Mouse (Mus musculus) midbrain, embryonic 13.5 days (tissue): ENCODE data around the gene Ndufa3. TPM values are rescaled to one million over a fixed set of nuclear protein-coding genes. Genes with fewer than 3 reads are reported as not detected.
"Not testable (repeated sequence)": the region's sequence is repeated elsewhere in the genome, so short reads cannot be mapped to it uniquely, and the experiment has no call there.

Source experiments
- ATAC-seq: fragments of 200-750 bp; cut with Nextera tagmentation; 2 replicates; pipeline ENCODE4 v1.8.0; 2017; ENCODE audit warnings: mild to moderate bottlenecking, moderate TSS enrichment, moderate library complexity
- H3K27ac ChIP-seq: fragments of 300-500 bp; sonication (generic); 2 replicates; pipeline ENCODE4 v1.5.1; 2015; ENCODE audit warnings: inconsistent platforms, mild to moderate bottlenecking, moderate library complexity
- H3K27me3 ChIP-seq: fragments of 300-500 bp; sonication (generic); 2 replicates; pipeline ENCODE4 v1.6.1; 2015; ENCODE audit warnings: mild to moderate bottlenecking, inconsistent platforms
- H3K36me3 ChIP-seq: fragments of 300-500 bp; sonication (generic); 2 replicates; pipeline ENCODE4 v1.6.1; 2015; ENCODE audit warnings: mild to moderate bottlenecking, inconsistent platforms
- H3K4me1 ChIP-seq: fragments of 300-500 bp; sonication (generic); replicated peaks from 2 replicates; pipeline ENCODE4 v1.6.1; 2015; ENCODE audit warnings: inconsistent platforms
- H3K4me2 ChIP-seq: fragments of 300-500 bp; sonication (generic); replicated peaks from 2 replicates; pipeline ENCODE4 v1.6.1; 2015; ENCODE audit warnings: moderate library complexity, mild to moderate bottlenecking, inconsistent platforms
- H3K4me3 ChIP-seq: fragments of 300-500 bp; sonication (generic); replicated peaks from 2 replicates; pipeline ENCODE4 v1.5.1; 2015; ENCODE audit warnings: mild to moderate bottlenecking, inconsistent platforms
- H3K9ac ChIP-seq: fragments of 300-500 bp; sonication (generic); replicated peaks from 2 replicates; pipeline ENCODE4 v1.6.1; 2015; ENCODE audit warnings: mild to moderate bottlenecking, inconsistent platforms
- H3K9me3 ChIP-seq: fragments of 300-500 bp; sonication (generic); 2 replicates; pipeline ENCODE4 v1.6.1; 2016; ENCODE audit warnings: mild to moderate bottlenecking, inconsistent platforms
- WGBS: fragments of 180-500 bp; shearing (Covaris S2); methylation state at CpG from one replicate; pipeline ENCODE4 v1.1.7; 2015; 5-methylcytosine and 5-hydroxymethylcytosine counted together
- polyA plus RNA-seq: library from polyadenylated mRNA; unstranded; fragments of >200 nt; fragmentation: Nextera tagmentation; extraction: Ambion mirVana; gene quantifications from 2 replicates; pipeline ENCODE4 v1.2.1, GENCODE M21; 2015

The Ndufa3 gene
- polyA plus RNA-seq: 440 and 458 TPM in 2 replicates

- peak; percentile 98 for ATAC-seq
- H3K27ac ChIP-seq: peak within 1 kb of the TSS; percentile 59
Measured at GRCm38 (mm10) chr7:3617242-3617995, at the start of gene Ndufa3. Gene Ndufa3, plus strand, starts transcription at chr7:3617373.

DNA sequence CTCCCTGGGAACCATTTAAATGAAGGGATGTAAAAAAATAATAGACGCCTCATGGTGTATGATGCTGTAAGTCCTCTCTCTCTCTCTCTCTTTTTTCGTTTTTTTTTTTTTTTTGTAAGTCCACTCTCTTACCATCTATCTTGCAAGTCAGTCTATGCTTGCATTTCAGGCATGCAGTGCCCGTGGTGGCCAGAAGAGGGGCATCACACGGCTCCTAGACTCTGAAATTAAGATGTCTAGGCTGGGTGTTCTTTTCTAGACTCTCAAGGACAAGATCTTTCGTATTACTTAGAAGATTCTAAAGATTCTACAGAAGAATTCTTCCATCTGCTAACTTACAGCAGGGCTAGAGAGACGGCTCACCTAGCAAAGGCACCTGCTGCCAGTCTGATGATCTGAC is 47.4 kb upstream of the Ndufa3 start:
- Histone ChIP-seq H3K36me3 (no peaks in the 10 kb centered on the region), H3K4me3 (no peak overlapping the region)

More at GRCm38 (mm10) chr7:3617242-3617995, at the start of gene Ndufa3:
- Histone ChIP-seq H3K4me1 (peaks cover 12% of the 10 kb centered on the region), H3K36me3 (peaks cover 30% of the 10 kb centered on the region), H3K27me3 (no peaks in the 10 kb centered on the region), H3K9me3 (no peaks in the 10 kb centered on the region), H3K9ac (peak within 1 kb of the TSS; percentile 88), H3K4me3 (peak within 1 kb of the TSS; percentile 82), H3K4me2 (peak within 1 kb of the TSS; percentile 88)
- under 1% methylated on average over 32 of the region's 32 CpGs for whole genome bisulfite sequencing

GRCm38 (mm10) chr7:3570580-3570979 is 46.6 kb upstream of the Ndufa3 start:
- ATAC-seq, H3K4me3 ChIP-seq, H3K27ac ChIP-seq, H3K9me3 ChIP-seq, H3K4me1 ChIP-seq, H3K27me3 ChIP-seq, H3K4me2 ChIP-seq, H3K36me3 ChIP-seq, H3K9ac ChIP-seq: not testable (repeated sequence)
- WGBS: 88% methylated on average over 3 of the region's 3 CpGs

More for the DNA sequence above, 47.4 kb upstream of the Ndufa3 start:
- Histone ChIP-seq H3K27ac (no peak overlapping the region), H3K9ac (no peak overlapping the region), H3K9me3 (no peaks in the 10 kb centered on the region), H3K4me1 (no peaks in the 10 kb centered on the region), H3K4me2 (no peak overlapping the region), H3K27me3 (no peaks in the 10 kb centered on the region)
- no peak for ATAC-seq
- 66% methylated on average over 6 of the region's 6 CpGs for WGBS

- Histone ChIP-seq H3K4me2 (no peak overlapping the region), H3K4me3 (no peak overlapping the region), H3K4me1 (no peaks in the 10 kb centered on the region), H3K9me3 (no peaks in the 10 kb centered on the region), H3K27me3 (no peaks in the 10 kb centered on the region), H3K9ac (no peak overlapping the region), H3K27ac (no peak overlapping the region), H3K36me3 (no peaks in the 10 kb centered on the region)
- ATAC-seq: no peak
- WGBS: 89% methylated on average over 1 of the region's 1 CpGs
Measured at GRCm38 (mm10) chr7:3571847-3572246, 45.3 kb upstream of the Ndufa3 start.

- Histone ChIP-seq H3K4me2 (no peak overlapping the region), H3K4me3 (no peak overlapping the region), H3K27me3 (no peaks in the 10 kb centered on the region), H3K27ac (no peak overlapping the region), H3K4me1 (no peaks in the 10 kb centered on the region), H3K9me3 (no peaks in the 10 kb centered on the region), H3K9ac (no peak overlapping the region), H3K36me3 (no peaks in the 10 kb centered on the region)
- WGBS: 68% methylated on average over 5 of the region's 5 CpGs
- no peak for ATAC-seq
Measured at GRCm38 (mm10) chr7:3574216-3574615, 43.0 kb upstream of the Ndufa3 start.

- H3K4me3 ChIP-seq: no peak overlapping the region
- no peaks in the 10 kb centered on the region for H3K36me3 ChIP-seq
- no peak overlapping the region for H3K27ac ChIP-seq
- H3K9ac ChIP-seq: no peak overlapping the region
- H3K4me2 ChIP-seq: no peak overlapping the region
- ATAC-seq: no peak
- 82% methylated on average over 5 of the region's 5 CpGs for WGBS
- H3K27me3 ChIP-seq: no peaks in the 10 kb centered on the region
- no peaks in the 10 kb centered on the region for H3K9me3 ChIP-seq
- no peaks in the 10 kb centered on the region for H3K4me1 ChIP-seq
Measured at GRCm38 (mm10) chr7:3576354-3577124, 40.6 kb upstream of the Ndufa3 start.

DNA sequence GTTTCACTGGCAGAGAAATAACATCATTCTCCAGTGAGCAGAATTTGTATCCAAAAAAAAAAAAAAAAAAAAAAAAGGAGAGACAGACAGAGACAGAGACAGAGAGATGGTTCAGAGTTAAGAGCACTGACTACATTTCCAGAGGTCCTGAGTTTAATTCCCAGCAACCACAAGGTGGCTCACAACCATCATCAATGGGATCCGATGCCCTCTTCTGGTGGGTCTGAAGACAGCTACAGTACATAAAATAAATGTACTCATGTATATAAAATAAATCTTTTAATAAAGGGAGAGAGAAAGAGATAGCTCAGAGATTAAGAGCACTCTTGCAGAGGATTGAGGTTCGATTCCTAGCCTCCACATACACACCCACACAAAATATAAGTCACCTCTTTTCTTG is 39.0 kb upstream of the Ndufa3 start:
- no peaks in the 10 kb centered on the region for H3K27me3 ChIP-seq
- H3K4me2 ChIP-seq: no peak overlapping the region
- H3K9ac ChIP-seq: no peak overlapping the region
- ATAC-seq: no peak
- no peaks in the 10 kb centered on the region for H3K4me1 ChIP-seq
- H3K4me3 ChIP-seq: no peak overlapping the region
- no peaks in the 10 kb centered on the region for H3K36me3 ChIP-seq
- WGBS: 86% methylated on average over 2 of the region's 2 CpGs
- H3K9me3 ChIP-seq: no peaks in the 10 kb centered on the region
- H3K27ac ChIP-seq: no peak overlapping the region

DNA sequence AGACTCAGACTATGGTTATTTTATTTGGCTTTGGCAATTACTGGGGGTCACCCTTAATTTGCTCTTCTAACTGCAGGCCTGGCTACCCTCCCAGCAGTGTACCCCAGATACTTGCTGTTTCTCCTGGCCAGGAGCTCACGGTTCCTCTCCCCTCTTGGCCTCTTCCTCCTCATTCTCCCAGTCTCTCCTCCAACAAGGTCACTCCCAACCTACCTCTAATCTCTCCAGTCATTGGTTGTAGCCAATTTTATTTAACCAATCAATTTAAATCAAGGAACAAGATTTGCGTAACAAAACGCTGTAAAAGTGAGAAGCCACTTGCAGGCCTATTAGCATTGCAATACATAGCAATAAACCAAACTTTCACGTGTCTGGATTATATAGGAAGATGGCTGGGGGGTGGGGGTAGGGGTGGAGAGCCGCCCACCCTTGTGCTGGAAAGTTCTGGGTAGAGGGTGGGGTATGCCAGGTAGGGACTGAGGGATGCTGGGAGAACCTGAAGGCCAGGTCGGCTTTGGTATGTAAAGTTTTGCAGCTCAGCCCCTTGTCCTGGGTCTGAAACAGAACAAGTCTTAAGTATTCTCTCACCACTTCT is 38.1 kb upstream of the Ndufa3 start:
- H3K4me3 ChIP-seq: no peak overlapping the region
- no peaks in the 10 kb centered on the region for H3K4me1 ChIP-seq
- no peak overlapping the region for H3K4me2 ChIP-seq
- H3K27ac ChIP-seq: no peak overlapping the region
- H3K9ac ChIP-seq: no peak overlapping the region
- no peaks in the 10 kb centered on the region for H3K36me3 ChIP-seq
- no peaks in the 10 kb centered on the region for H3K9me3 ChIP-seq
- H3K27me3 ChIP-seq: no peaks in the 10 kb centered on the region
- no peak for ATAC-seq
- WGBS: 69% methylated on average over 6 of the region's 6 CpGs

- H3K27me3 ChIP-seq: no peaks in the 10 kb centered on the region
- H3K4me2 ChIP-seq: no peak overlapping the region
- 77% methylated on average over 2 of the region's 2 CpGs for WGBS
- H3K36me3 ChIP-seq: no peaks in the 10 kb centered on the region
- H3K4me3 ChIP-seq: no peak overlapping the region
- no peaks in the 10 kb centered on the region for H3K9me3 ChIP-seq
- ATAC-seq: no peak
- no peak overlapping the region for H3K27ac ChIP-seq
- no peaks in the 10 kb centered on the region for H3K4me1 ChIP-seq
- H3K9ac ChIP-seq: no peak overlapping the region
Measured at GRCm38 (mm10) chr7:3580029-3580428, 37.1 kb upstream of the Ndufa3 start.

GRCm38 (mm10) chr7:3585763-3586162 is 31.4 kb upstream of the Ndufa3 start:
- Histone ChIP-seq H3K27ac (no peak overlapping the region), H3K36me3 (no peaks in the 10 kb centered on the region), H3K4me3 (no peak overlapping the region), H3K4me1 (peaks cover 6% of the 10 kb centered on the region; the same call in 1 of the 2 replicates), H3K27me3 (no peaks in the 10 kb centered on the region), H3K4me2 (no peak overlapping the region), H3K9me3 (no peaks in the 10 kb centered on the region), H3K9ac (no peak overlapping the region)
- ATAC-seq: no peak
- 24% methylated on average over 6 of the region's 6 CpGs for WGBS

- WGBS: 2% methylated on average over 5 of the region's 5 CpGs
- no peaks in the 10 kb centered on the region for H3K27me3 ChIP-seq
- no peaks in the 10 kb centered on the region for H3K36me3 ChIP-seq
- no peak overlapping the region for H3K4me2 ChIP-seq
- no peak overlapping the region for H3K4me3 ChIP-seq
- H3K4me1 ChIP-seq: peaks cover 6% of the 10 kb centered on the region; the same call in 1 of the 2 replicates
- H3K9ac ChIP-seq: no peak overlapping the region
- no peaks in the 10 kb centered on the region for H3K9me3 ChIP-seq
- ATAC-seq: no peak
- H3K27ac ChIP-seq: no peak overlapping the region
Measured at GRCm38 (mm10) chr7:3586255-3586654, 30.9 kb upstream of the Ndufa3 start.

DNA sequence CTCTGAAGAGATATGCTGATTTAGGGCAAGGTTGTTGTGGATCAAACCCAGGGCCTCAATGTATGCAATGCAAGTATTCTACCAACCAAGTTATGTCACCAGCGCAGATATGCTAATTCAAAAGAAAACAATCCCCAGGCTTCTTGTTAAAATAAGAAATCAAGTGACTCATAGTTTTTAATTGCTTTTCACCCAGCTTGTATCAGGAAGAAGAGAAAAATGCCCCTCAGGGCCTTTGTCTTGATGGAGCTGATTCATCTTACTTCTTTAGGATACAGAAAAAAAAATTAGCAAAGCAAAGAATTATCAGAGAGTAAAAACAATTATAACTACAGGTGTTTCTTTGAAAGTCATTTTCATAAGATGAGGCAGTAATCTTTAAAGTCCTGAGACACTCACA is 29.9 kb upstream of the Ndufa3 start:
- Histone ChIP-seq H3K27ac (no peak overlapping the region), H3K4me1 (peaks cover 6% of the 10 kb centered on the region; the same call in 1 of the 2 replicates), H3K4me3 (no peak overlapping the region), H3K27me3 (no peaks in the 10 kb centered on the region), H3K36me3 (no peaks in the 10 kb centered on the region), H3K9ac (no peak overlapping the region), H3K9me3 (no peaks in the 10 kb centered on the region), H3K4me2 (no peak overlapping the region)
- 76% methylated on average over 1 of the region's 1 CpGs for WGBS
- ATAC-seq: no peak
